Mouse (Mus musculus) heart, postnatal 10 days (tissue): ENCODE data around the gene Tax1bp1. TPM values are rescaled to one million over a fixed set of nuclear protein-coding genes. Genes with fewer than 3 reads are reported as not detected.

Source experiments
- DNase-seq, 2 experiments: peaks; one replicate each; pipeline ENCODE4 v3.0.0; 2021
- intact Hi-C: fragments of 180-260 bp; cut with DNase I; formaldehyde crosslinking; loops from one replicate; pipeline ENCODE4 v1.15.1; 2025
- total RNA-seq, 2 experiments: library from RNA; stranded (reverse); gene quantifications; 2 replicates each; pipeline ENCODE4 v1.2.3; 2021

Gene Tax1bp1
- total RNA-seq, 2 experiments from 2014 or later = 113 to 129 TPM

GRCm38 (mm10) chr6:52703263-52703662 lies 10.3 kb upstream of the Tax1bp1 start:
- no peak for DNase-seq
- intact Hi-C loops = no loop called here

GRCm38 (mm10) chr6:52705280-52705679 lies 8.2 kb upstream of the Tax1bp1 start:
- no peak for DNase-seq
- intact Hi-C loops = no loop called here

GRCm38 (mm10) chr6:52707815-52708214 lies 5.7 kb upstream of the Tax1bp1 start:
- intact Hi-C loops = no loop called here
- no peak for DNase-seq

- intact Hi-C loops = loop anchor here (5.0 kb wide), 1 partner anchor 70 kb away; the partner anchor contains the start of gene Hibadh
- DNase-seq = no peak
These were observed 966 bp upstream of the Tax1bp1 start for GRCm38 (mm10) chr6:52712563-52712962.

GRCm38 (mm10) chr6:52713897-52714509 lies 474 bp downstream of the Tax1bp1 start:
- peak; percentile 81 to 83 for DNase-seq
- intact Hi-C loops = loop anchor here (5.0 kb wide), 1 partner anchor 72 kb away; the partner anchor contains the start of gene Hibadh

GRCm38 (mm10) chr6:52717493-52718192 lies 4.1 kb downstream of the Tax1bp1 start:
- intact Hi-C loops = no loop called here
- DNase-seq = no peak

GRCm38 (mm10) chr6:52724805-52725439 lies 11.4 kb downstream of the Tax1bp1 start:
- DNase-seq = peak; percentile 72 to 84
- intact Hi-C loops = loop anchor here (2.0 to 5.0 kb wide), 7 partner anchors 62 to 466 kb away; partner anchors contain the start of gene Hibadh

- intact Hi-C loops = no loop called here
- DNase-seq = peak in 1 of 2 experiments; percentile 11
These were observed 16.8 kb downstream of the Tax1bp1 start for GRCm38 (mm10) chr6:52730338-52730737.

GRCm38 (mm10) chr6:52734630-52735029 lies 21.1 kb downstream of the Tax1bp1 start:
- intact Hi-C loops = no loop called here
- DNase-seq = no peak

GRCm38 (mm10) chr6:52752832-52753231 lies 39.3 kb downstream of the Tax1bp1 start:
- intact Hi-C loops = no loop called here

GRCm38 (mm10) chr6:52765206-52765605 lies 51.7 kb downstream of the Tax1bp1 start:
- intact Hi-C loops = no loop called here
- DNase-seq = no peak

More at GRCm38 (mm10) chr6:52752832-52753231, 39.3 kb downstream of the Tax1bp1 start:
- DNase-seq = no peak

GRCm38 (mm10) chr6:52770789-52771188 lies 57.3 kb downstream of the Tax1bp1 start:
- intact Hi-C loops = no loop called here

GRCm38 (mm10) chr6:52773132-52773531 lies 59.6 kb downstream of the Tax1bp1 start:
- DNase-seq = no peak

More at GRCm38 (mm10) chr6:52770789-52771188, 57.3 kb downstream of the Tax1bp1 start:
- no peak for DNase-seq

GRCm38 (mm10) chr6:52775350-52775749 lies 61.8 kb downstream of the Tax1bp1 start:
- intact Hi-C loops = no loop called here
- DNase-seq = no peak

More at GRCm38 (mm10) chr6:52773132-52773531, 59.6 kb downstream of the Tax1bp1 start:
- intact Hi-C loops = no loop called here

GRCm38 (mm10) chr6:52775956-52776355 lies 62.4 kb downstream of the Tax1bp1 start:
- intact Hi-C loops = no loop called here
- no peak for DNase-seq

GRCm38 (mm10) chr6:52777034-52777433 lies 63.5 kb downstream of the Tax1bp1 start:
- intact Hi-C loops = no loop called here
- no peak for DNase-seq

GRCm38 (mm10) chr6:52778523-52778922 lies 65.0 kb downstream of the Tax1bp1 start:
- intact Hi-C loops = no loop called here
- DNase-seq = no peak

GRCm38 (mm10) chr6:52779546-52779945 lies 66.0 kb downstream of the Tax1bp1 start:
- intact Hi-C loops = no loop called here

GRCm38 (mm10) chr6:52790316-52790715 lies 76.8 kb downstream of the Tax1bp1 start:
- DNase-seq = no peak
- intact Hi-C loops = no loop called here

More at GRCm38 (mm10) chr6:52779546-52779945, 66.0 kb downstream of the Tax1bp1 start:
- DNase-seq = no peak

GRCm38 (mm10) chr6:52790781-52791180 lies 77.3 kb downstream of the Tax1bp1 start:
- DNase-seq = no peak
- intact Hi-C loops = no loop called here

- DNase-seq = no peak
- intact Hi-C loops = no loop called here
These were observed 78.9 kb downstream of the Tax1bp1 start for GRCm38 (mm10) chr6:52792455-52792854.
